Mouse (Mus musculus): Measurements from ENCODE around the gene Myo16. TPM values are rescaled to one million over a fixed set of nuclear protein-coding genes. Genes with fewer than 3 reads are reported as not detected.

Gene Myo16
- polyA plus RNA-seq, 1 experiment from 2014 or later: 0.27 TPM

DNA sequence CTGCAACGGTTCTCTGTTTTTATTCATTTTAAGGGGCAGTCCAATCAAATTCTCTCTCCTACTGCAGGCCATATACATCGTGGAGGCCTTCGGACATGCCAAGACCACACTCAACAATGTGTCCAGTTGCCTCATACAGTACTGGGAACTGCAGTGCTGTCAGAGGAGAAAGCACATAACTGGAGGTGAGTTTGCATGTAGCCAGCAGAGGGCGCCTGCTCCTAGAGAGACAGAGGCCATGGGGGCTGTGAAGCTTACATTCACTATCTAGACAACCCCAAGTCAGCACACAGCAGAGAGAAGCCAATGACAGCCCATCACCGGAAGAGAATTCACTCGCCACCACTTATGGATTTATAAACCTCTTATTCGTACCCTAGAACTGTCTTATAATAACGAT lies 251.8 kb downstream of the Myo16 start:
- no peaks in the 10 kb centered on the region for H3K27me3 ChIP-seq (ENCODE audit: control insufficient read depth, insufficient read depth, low read length)
- no peak overlapping the region for H3K9ac ChIP-seq (ENCODE audit: low read depth, low read length)
- H3K4me3 ChIP-seq (ENCODE audit: low read length): no peak overlapping the region
- H3K9me3 ChIP-seq (ENCODE audit: control insufficient read depth, low read length): no peaks in the 10 kb centered on the region
- H3K36me3 ChIP-seq (ENCODE audit: control insufficient read depth, insufficient read depth, low read length): no peaks in the 10 kb centered on the region
- WGBS: 41% methylated on average over 8 of the region's 8 CpGs
- H3K4me1 ChIP-seq (ENCODE audit: control insufficient read depth, insufficient read depth, low read length): no peaks in the 10 kb centered on the region
- no peak overlapping the region for H3K4me2 ChIP-seq (replicated peaks; ENCODE audit: low read depth, low read length)
- peak; percentile 60; the same call in 1 of the 2 replicates for ATAC-seq (ENCODE audit: low FRiP score, low TSS enrichment)
- H3K27ac ChIP-seq (ENCODE audit: low read depth, low read length): no peak overlapping the region

DNA sequence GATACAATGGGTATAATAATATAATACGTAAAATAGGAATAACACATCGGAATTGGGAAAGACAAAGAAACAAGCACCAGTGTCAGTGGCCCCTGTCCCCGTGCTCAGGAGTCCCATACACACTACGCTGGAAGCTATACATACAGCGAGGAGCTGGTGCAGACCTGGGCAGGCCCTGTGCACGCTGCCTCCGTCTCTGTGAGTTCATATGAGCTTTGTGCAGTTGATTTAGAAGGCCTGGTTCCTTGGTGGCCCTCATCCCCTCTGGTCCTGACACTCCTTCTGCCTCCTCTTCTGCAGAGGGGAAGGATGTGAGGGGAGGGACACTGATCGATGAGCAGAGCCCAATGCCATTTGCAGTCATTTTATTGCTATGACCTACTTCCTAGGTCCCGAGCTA lies 255.3 kb downstream of the Myo16 start:
- no peaks in the 10 kb centered on the region for H3K36me3 ChIP-seq (ENCODE audit: control insufficient read depth, insufficient read depth, low read length)
- H3K4me1 ChIP-seq (ENCODE audit: control insufficient read depth, insufficient read depth, low read length): no peaks in the 10 kb centered on the region
- no peak overlapping the region for H3K9ac ChIP-seq (ENCODE audit: low read depth, low read length)
- no peak overlapping the region for H3K4me2 ChIP-seq (replicated peaks; ENCODE audit: low read depth, low read length)
- no peaks in the 10 kb centered on the region for H3K9me3 ChIP-seq (ENCODE audit: control insufficient read depth, low read length)
- no peak overlapping the region for H3K27ac ChIP-seq (ENCODE audit: low read depth, low read length)
- WGBS: 70% methylated on average over 9 of the region's 9 CpGs
- no peak overlapping the region for H3K4me3 ChIP-seq (ENCODE audit: low read length)
- ATAC-seq (ENCODE audit: low FRiP score, low TSS enrichment): no peak
- H3K27me3 ChIP-seq (ENCODE audit: control insufficient read depth, insufficient read depth, low read length): no peaks in the 10 kb centered on the region

DNA sequence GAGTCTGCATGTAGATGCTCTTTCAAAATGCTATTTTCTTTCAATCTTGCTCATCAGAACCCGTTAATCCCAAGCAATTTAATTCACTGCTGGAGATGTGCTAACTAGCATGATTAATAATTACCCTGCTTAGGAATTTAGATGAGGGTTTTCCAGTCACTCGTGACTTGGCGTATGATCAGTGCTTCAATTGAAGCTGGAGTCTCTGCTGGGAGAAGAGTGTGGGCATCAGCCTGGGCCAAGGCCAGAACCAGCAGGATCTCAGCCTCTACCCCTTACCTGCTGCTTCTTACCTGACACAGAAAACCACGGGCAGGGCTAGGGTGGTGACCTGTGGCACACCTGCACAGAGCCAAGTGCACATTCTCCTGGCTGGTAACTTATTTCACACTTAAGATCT lies 257.8 kb downstream of the Myo16 start:
- no peaks in the 10 kb centered on the region for H3K36me3 ChIP-seq (ENCODE audit: control insufficient read depth, insufficient read depth, low read length)
- H3K4me1 ChIP-seq (ENCODE audit: control insufficient read depth, insufficient read depth, low read length): no peaks in the 10 kb centered on the region
- H3K4me2 ChIP-seq (replicated peaks; ENCODE audit: low read depth, low read length): no peak overlapping the region
- no peak overlapping the region for H3K9ac ChIP-seq (ENCODE audit: low read depth, low read length)
- no peaks in the 10 kb centered on the region for H3K27me3 ChIP-seq (ENCODE audit: control insufficient read depth, insufficient read depth, low read length)
- H3K4me3 ChIP-seq (ENCODE audit: low read length): no peak overlapping the region
- 62% methylated on average over 4 of the region's 4 CpGs for WGBS
- no peaks in the 10 kb centered on the region for H3K9me3 ChIP-seq (ENCODE audit: control insufficient read depth, low read length)
- H3K27ac ChIP-seq (ENCODE audit: low read depth, low read length): no peak overlapping the region
- ATAC-seq (ENCODE audit: low FRiP score, low TSS enrichment): no peak

DNA sequence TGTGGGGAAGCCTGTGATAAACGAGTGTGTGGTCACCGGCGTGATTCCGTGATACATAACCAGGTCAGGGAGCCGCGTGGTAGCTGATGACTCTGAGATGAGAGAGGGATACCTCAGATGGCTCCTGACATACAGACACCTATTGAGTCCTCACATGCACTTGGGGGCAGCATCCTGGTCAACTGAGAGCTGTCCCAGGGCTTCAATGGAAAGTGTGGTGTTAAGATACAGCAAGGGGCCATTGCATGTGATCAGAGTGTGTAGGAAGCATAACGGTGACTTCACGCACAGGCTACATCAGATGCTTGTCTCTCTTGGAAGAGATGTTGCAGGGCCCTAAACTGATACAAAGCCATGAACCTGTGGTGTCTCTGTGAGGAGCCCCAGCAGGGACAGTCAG lies 260.2 kb downstream of the Myo16 start:
- ATAC-seq (ENCODE audit: low FRiP score, low TSS enrichment): no peak
- WGBS: 90% methylated on average over 8 of the region's 8 CpGs
- Histone ChIP-seq H3K9me3 (ENCODE audit: control insufficient read depth, low read length) (no peaks in the 10 kb centered on the region), H3K9ac (ENCODE audit: low read depth, low read length) (no peak overlapping the region), H3K4me1 (ENCODE audit: control insufficient read depth, insufficient read depth, low read length) (no peaks in the 10 kb centered on the region), H3K27ac (ENCODE audit: low read depth, low read length) (no peak overlapping the region), H3K27me3 (ENCODE audit: control insufficient read depth, insufficient read depth, low read length) (no peaks in the 10 kb centered on the region), H3K4me3 (ENCODE audit: low read length) (no peak overlapping the region), H3K4me2 (replicated peaks; ENCODE audit: low read depth, low read length) (no peak overlapping the region), H3K36me3 (ENCODE audit: control insufficient read depth, insufficient read depth, low read length) (no peaks in the 10 kb centered on the region)

DNA sequence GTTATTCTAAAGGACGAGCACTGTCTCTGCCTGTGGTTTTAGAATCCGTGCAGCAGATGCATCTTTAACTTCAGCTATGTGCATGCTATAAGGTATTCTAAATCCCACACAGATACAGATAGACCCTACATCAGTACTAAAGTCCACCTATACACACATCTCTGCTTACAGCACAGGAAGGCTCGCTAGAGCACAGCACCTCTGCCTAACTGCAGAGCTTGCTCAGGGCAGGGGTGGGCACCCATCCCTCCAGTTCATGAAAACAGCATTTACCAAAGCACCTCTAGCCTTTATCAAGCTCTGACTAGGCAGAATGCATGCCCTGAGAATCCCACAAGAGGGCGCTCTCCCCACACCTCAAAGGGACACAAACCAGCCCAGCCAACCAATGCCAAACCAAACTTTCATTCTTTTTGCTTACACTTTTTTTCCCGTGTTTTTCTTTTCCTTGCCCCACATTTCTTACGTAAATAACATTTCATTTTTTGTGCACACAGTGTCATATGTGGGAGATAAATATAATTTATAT lies 261.0 kb downstream of the Myo16 start:
- Histone ChIP-seq H3K4me1 (ENCODE audit: control insufficient read depth, insufficient read depth, low read length) (no peaks in the 10 kb centered on the region), H3K4me2 (replicated peaks; ENCODE audit: low read depth, low read length) (no peak overlapping the region), H3K27ac (ENCODE audit: low read depth, low read length) (no peak overlapping the region), H3K9ac (ENCODE audit: low read depth, low read length) (no peak overlapping the region), H3K4me3 (ENCODE audit: low read length) (no peak overlapping the region), H3K9me3 (ENCODE audit: control insufficient read depth, low read length) (no peaks in the 10 kb centered on the region), H3K36me3 (ENCODE audit: control insufficient read depth, insufficient read depth, low read length) (no peaks in the 10 kb centered on the region), H3K27me3 (ENCODE audit: control insufficient read depth, insufficient read depth, low read length) (no peaks in the 10 kb centered on the region)
- 29% methylated on average over 6 of the region's 6 CpGs for WGBS
- peak; percentile 58; the same call in 1 of the 2 replicates for ATAC-seq (ENCODE audit: low FRiP score, low TSS enrichment)

DNA sequence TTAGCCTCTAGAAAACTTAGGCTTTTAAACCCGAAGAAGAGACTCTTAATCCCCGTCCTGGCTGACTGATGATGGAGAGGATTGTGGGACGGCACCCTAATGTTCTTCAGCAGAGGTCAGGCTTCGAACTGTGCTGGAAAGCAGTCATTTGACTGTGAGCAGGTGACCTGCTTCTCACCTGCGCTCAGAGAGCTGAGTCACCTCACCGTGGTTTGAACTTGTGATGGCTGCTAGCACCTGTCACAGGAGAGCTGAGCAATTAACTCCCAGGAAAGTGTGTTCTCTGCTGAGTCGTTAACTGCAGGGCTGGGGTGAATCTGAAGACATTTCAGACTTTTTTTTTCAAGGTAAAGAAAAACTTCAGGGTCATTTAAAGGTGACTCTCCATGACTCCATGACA lies 261.6 kb downstream of the Myo16 start:
- Histone ChIP-seq H3K4me2 (replicated peaks; ENCODE audit: low read depth, low read length) (no peak overlapping the region), H3K36me3 (ENCODE audit: control insufficient read depth, insufficient read depth, low read length) (no peaks in the 10 kb centered on the region), H3K27me3 (ENCODE audit: control insufficient read depth, insufficient read depth, low read length) (no peaks in the 10 kb centered on the region), H3K27ac (ENCODE audit: low read depth, low read length) (no peak overlapping the region), H3K9ac (ENCODE audit: low read depth, low read length) (no peak overlapping the region), H3K4me1 (ENCODE audit: control insufficient read depth, insufficient read depth, low read length) (no peaks in the 10 kb centered on the region), H3K4me3 (ENCODE audit: low read length) (no peak overlapping the region), H3K9me3 (ENCODE audit: control insufficient read depth, low read length) (no peaks in the 10 kb centered on the region)
- no peak for ATAC-seq (ENCODE audit: low FRiP score, low TSS enrichment)
- WGBS: 32% methylated on average over 7 of the region's 7 CpGs

DNA sequence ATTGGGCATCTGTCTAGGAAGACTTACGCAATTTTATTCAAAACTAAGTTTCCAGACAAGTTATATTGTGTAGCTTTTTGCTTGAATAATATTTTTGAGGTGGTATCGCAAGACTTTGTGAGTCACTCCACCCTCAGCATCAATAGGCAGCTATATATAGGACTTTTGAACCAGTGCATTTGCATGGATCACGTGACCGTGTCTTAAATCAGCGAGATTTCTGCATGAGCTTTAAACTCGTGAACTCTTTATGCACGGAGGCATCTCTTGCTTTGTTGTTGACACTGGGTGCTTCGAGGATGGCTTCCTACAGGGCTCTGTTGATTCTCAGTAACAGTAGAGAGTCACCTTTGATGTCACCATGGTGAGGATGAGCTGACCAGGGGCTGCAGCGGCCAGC lies 262.2 kb downstream of the Myo16 start:
- no peak overlapping the region for H3K4me2 ChIP-seq (replicated peaks; ENCODE audit: low read depth, low read length)
- no peak for ATAC-seq (ENCODE audit: low FRiP score, low TSS enrichment)
- H3K27ac ChIP-seq (ENCODE audit: low read depth, low read length): no peak overlapping the region
- H3K9me3 ChIP-seq (ENCODE audit: control insufficient read depth, low read length): no peaks in the 10 kb centered on the region
- no peak overlapping the region for H3K4me3 ChIP-seq (ENCODE audit: low read length)
- H3K27me3 ChIP-seq (ENCODE audit: control insufficient read depth, insufficient read depth, low read length): no peaks in the 10 kb centered on the region
- H3K4me1 ChIP-seq (ENCODE audit: control insufficient read depth, insufficient read depth, low read length): no peaks in the 10 kb centered on the region
- no peak overlapping the region for H3K9ac ChIP-seq (ENCODE audit: low read depth, low read length)
- 78% methylated on average over 9 of the region's 9 CpGs for WGBS
- no peaks in the 10 kb centered on the region for H3K36me3 ChIP-seq (ENCODE audit: control insufficient read depth, insufficient read depth, low read length)

DNA sequence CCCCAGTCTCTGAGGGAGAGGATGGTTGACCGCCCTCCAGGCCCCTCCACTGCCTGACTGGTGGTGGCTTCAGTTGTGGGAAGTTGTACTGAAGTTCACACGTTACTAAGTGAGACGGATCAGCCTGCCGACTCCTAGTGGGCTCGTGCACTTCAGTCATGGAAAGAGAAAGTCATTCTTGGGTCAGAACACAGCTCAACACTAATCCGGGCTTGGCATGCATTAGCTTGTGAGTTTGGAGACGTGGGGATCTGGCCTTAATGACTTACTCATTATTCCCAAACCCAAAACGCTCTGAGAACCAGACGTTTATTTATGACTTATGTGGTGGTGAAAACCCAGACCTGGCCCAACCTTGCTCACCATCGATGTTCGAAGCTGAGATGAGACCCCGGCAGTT lies 263.1 kb downstream of the Myo16 start:
- no peaks in the 10 kb centered on the region for H3K36me3 ChIP-seq (ENCODE audit: control insufficient read depth, insufficient read depth, low read length)
- no peak for ATAC-seq (ENCODE audit: low FRiP score, low TSS enrichment)
- 69% methylated on average over 12 of the region's 12 CpGs for WGBS
- H3K9ac ChIP-seq (ENCODE audit: low read depth, low read length): no peak overlapping the region
- no peak overlapping the region for H3K4me2 ChIP-seq (replicated peaks; ENCODE audit: low read depth, low read length)
- H3K27me3 ChIP-seq (ENCODE audit: control insufficient read depth, insufficient read depth, low read length): no peaks in the 10 kb centered on the region
- no peaks in the 10 kb centered on the region for H3K9me3 ChIP-seq (ENCODE audit: control insufficient read depth, low read length)
- no peak overlapping the region for H3K27ac ChIP-seq (ENCODE audit: low read depth, low read length)
- no peak overlapping the region for H3K4me3 ChIP-seq (ENCODE audit: low read length)
- no peaks in the 10 kb centered on the region for H3K4me1 ChIP-seq (ENCODE audit: control insufficient read depth, insufficient read depth, low read length)

DNA sequence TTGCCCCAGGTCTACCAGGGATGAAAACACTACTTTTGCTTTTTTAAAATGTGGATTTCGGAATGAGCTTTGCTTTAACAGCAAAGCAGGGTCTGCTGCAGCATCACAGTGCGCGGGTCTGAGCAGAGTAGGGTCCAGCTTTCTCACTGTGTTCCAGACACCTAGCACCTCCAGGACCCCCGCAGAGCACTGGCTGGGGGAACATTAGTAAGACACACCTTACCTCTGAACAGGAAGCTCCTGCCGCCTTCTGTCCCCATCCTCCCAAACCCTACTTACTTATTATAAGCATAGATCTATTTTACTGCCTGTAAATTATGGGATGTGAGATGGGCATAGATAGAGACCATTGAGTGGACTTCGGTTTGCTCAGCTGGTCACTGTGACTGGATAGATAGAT lies 263.6 kb downstream of the Myo16 start:
- H3K9ac ChIP-seq (ENCODE audit: low read depth, low read length): no peak overlapping the region
- no peaks in the 10 kb centered on the region for H3K9me3 ChIP-seq (ENCODE audit: control insufficient read depth, low read length)
- H3K4me1 ChIP-seq (ENCODE audit: control insufficient read depth, insufficient read depth, low read length): no peaks in the 10 kb centered on the region
- H3K27me3 ChIP-seq (ENCODE audit: control insufficient read depth, insufficient read depth, low read length): no peaks in the 10 kb centered on the region
- no peak overlapping the region for H3K4me3 ChIP-seq (ENCODE audit: low read length)
- H3K27ac ChIP-seq (ENCODE audit: low read depth, low read length): no peak overlapping the region
- H3K4me2 ChIP-seq (replicated peaks; ENCODE audit: low read depth, low read length): no peak overlapping the region
- H3K36me3 ChIP-seq (ENCODE audit: control insufficient read depth, insufficient read depth, low read length): no peaks in the 10 kb centered on the region
- no peak for ATAC-seq (ENCODE audit: low FRiP score, low TSS enrichment)
- WGBS: 85% methylated on average over 6 of the region's 6 CpGs

All from kidney, embryonic 14.5 days (tissue).